Mouse (Mus musculus) ES-Bruce4 (cell line): Measurements from ENCODE around the gene Phf13.

Source experiments
- CTCF ChIP-seq: IDR thresholded peaks from one replicate; pipeline ENCODE4 v1.8.1; 2011; ENCODE audit warnings: low read depth, low read length
- EP300 ChIP-seq: IDR thresholded peaks from 2 replicates; pipeline ENCODE4 v1.6.1; 2011; ENCODE audit warnings: low read depth, low read length; ENCODE audit not compliant: insufficient read depth

DNA sequence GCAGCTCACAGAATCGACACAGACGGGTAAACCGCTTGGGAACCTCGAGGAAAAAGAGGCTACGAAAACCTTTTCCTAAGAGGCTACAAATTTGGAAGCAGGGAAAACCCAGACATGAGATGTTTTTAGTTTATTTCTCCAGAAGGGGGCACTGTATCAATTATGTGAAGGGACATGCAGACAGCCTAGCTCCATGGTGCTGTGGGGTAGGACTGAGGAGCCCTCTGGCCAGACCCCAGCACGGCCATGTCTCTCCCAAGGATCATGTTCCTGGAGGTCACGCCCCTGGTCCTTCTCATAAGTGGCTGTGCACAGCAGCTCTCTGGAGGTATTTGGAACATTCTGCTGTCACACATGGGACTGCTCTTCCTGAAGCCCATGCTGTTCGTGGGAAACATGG lies 15.4 kb downstream of the Phf13 start:
- TF ChIP-seq CTCF (peak; percentile 7), EP300 (no peak)
